Mouse (Mus musculus): ENCODE results near the gene Faf1. TPM values are rescaled to one million over a fixed set of nuclear protein-coding genes. Genes with fewer than 3 reads are reported as not detected.

Faf1 gene
- polyA plus RNA-seq, 1 experiment from 2014 or later = 20.8 TPM

- Histone ChIP-seq H3K4me1 (replicated peaks; ENCODE audit: control insufficient read depth, insufficient read depth) (no peaks in the 10 kb centered on the region), H3K9ac (ENCODE audit: low read length) (no peak overlapping the region), H3K36me3 (ENCODE audit: control insufficient read depth, insufficient read depth, low read length) (no peaks in the 10 kb centered on the region), H3K27me3 (ENCODE audit: control insufficient read depth, insufficient read depth, low read length) (no peaks in the 10 kb centered on the region), H3K27ac (replicated peaks) (no peak overlapping the region), H3K9me3 (ENCODE audit: control insufficient read depth, low read length) (no peaks in the 10 kb centered on the region), H3K4me3 (ENCODE audit: low read depth, low read length) (no peak overlapping the region), H3K4me2 (replicated peaks; ENCODE audit: low read depth) (no peak overlapping the region)
- TF ChIP-seq EP300 (optimal IDR thresholded peaks at IDR 0.05) = no peak
- TF ChIP-seq CTCF (IDR thresholded peaks at IDR 0.05; ENCODE audit: low read depth) = no peak
- WGBS = 92% methylated on average over 3 of the region's 3 CpGs
- no peak for ATAC-seq (ENCODE audit: low FRiP score, low TSS enrichment)
- DNase-seq (ENCODE audit: low spot score) = no peak
Measured at GRCm38 (mm10) chr4:109760501-109760900, 84.1 kb downstream of the Faf1 start.

GRCm38 (mm10) chr4:109762768-109763501, 86.5 kb downstream of the Faf1 start:
- WGBS = 70% methylated on average over 7 of the region's 7 CpGs
- no peak for ATAC-seq (ENCODE audit: low FRiP score, low TSS enrichment)

GRCm38 (mm10) chr4:109769071-109769470, 92.7 kb downstream of the Faf1 start:
- WGBS = 65% methylated on average over 1 of the region's 1 CpGs
- no peak for DNase-seq (ENCODE audit: low spot score)
- Histone ChIP-seq H3K27me3 (ENCODE audit: control insufficient read depth, insufficient read depth, low read length) (no peaks in the 10 kb centered on the region), H3K27ac (replicated peaks) (no peak overlapping the region), H3K9ac (ENCODE audit: low read length) (no peak overlapping the region), H3K4me2 (replicated peaks; ENCODE audit: low read depth) (no peak overlapping the region), H3K36me3 (ENCODE audit: control insufficient read depth, insufficient read depth, low read length) (no peaks in the 10 kb centered on the region), H3K9me3 (ENCODE audit: control insufficient read depth, low read length) (no peaks in the 10 kb centered on the region), H3K4me3 (ENCODE audit: low read depth, low read length) (no peak overlapping the region), H3K4me1 (replicated peaks; ENCODE audit: control insufficient read depth, insufficient read depth) (no peaks in the 10 kb centered on the region)
- no peak for TF ChIP-seq CTCF (IDR thresholded peaks at IDR 0.05; ENCODE audit: low read depth)
- no peak for ATAC-seq (ENCODE audit: low FRiP score, low TSS enrichment)

More at GRCm38 (mm10) chr4:109762768-109763501, 86.5 kb downstream of the Faf1 start:
- DNase-seq (ENCODE audit: low spot score) = no peak
- Histone ChIP-seq H3K4me2 (replicated peaks; ENCODE audit: low read depth) (no peak overlapping the region), H3K9ac (ENCODE audit: low read length) (no peak overlapping the region), H3K27ac (replicated peaks) (no peak overlapping the region), H3K27me3 (ENCODE audit: control insufficient read depth, insufficient read depth, low read length) (no peaks in the 10 kb centered on the region), H3K9me3 (ENCODE audit: control insufficient read depth, low read length) (no peaks in the 10 kb centered on the region), H3K4me3 (ENCODE audit: low read depth, low read length) (no peak overlapping the region), H3K36me3 (ENCODE audit: control insufficient read depth, insufficient read depth, low read length) (no peaks in the 10 kb centered on the region), H3K4me1 (replicated peaks; ENCODE audit: control insufficient read depth, insufficient read depth) (no peaks in the 10 kb centered on the region)
- TF ChIP-seq CTCF (IDR thresholded peaks at IDR 0.05; ENCODE audit: low read depth) = no peak
- no peak for TF ChIP-seq EP300 (optimal IDR thresholded peaks at IDR 0.05)

- Histone ChIP-seq H3K9me3 (ENCODE audit: control insufficient read depth, low read length) (no peaks in the 10 kb centered on the region), H3K4me2 (replicated peaks; ENCODE audit: low read depth) (no peak overlapping the region), H3K4me1 (replicated peaks; ENCODE audit: control insufficient read depth, insufficient read depth) (no peaks in the 10 kb centered on the region), H3K4me3 (ENCODE audit: low read depth, low read length) (no peak overlapping the region), H3K36me3 (ENCODE audit: control insufficient read depth, insufficient read depth, low read length) (no peaks in the 10 kb centered on the region), H3K27me3 (ENCODE audit: control insufficient read depth, insufficient read depth, low read length) (no peaks in the 10 kb centered on the region), H3K9ac (ENCODE audit: low read length) (no peak overlapping the region), H3K27ac (replicated peaks) (no peak overlapping the region)
- ATAC-seq (ENCODE audit: low FRiP score, low TSS enrichment) (no peak), DNase-seq (ENCODE audit: low spot score) (no peak)
- TF ChIP-seq CTCF (IDR thresholded peaks at IDR 0.05; ENCODE audit: low read depth) (no peak), EP300 (optimal IDR thresholded peaks at IDR 0.05) (no peak)
- 90% methylated on average over 4 of the region's 4 CpGs for WGBS
Measured at GRCm38 (mm10) chr4:109782577-109783114, 106.3 kb downstream of the Faf1 start.

GRCm38 (mm10) chr4:109789347-109790001, 113.1 kb downstream of the Faf1 start:
- Histone ChIP-seq H3K27me3 (ENCODE audit: control insufficient read depth, insufficient read depth, low read length) (no peaks in the 10 kb centered on the region), H3K9ac (ENCODE audit: low read length) (no peak overlapping the region), H3K36me3 (ENCODE audit: control insufficient read depth, insufficient read depth, low read length) (no peaks in the 10 kb centered on the region), H3K9me3 (ENCODE audit: control insufficient read depth, low read length) (no peaks in the 10 kb centered on the region), H3K4me2 (replicated peaks; ENCODE audit: low read depth) (no peak overlapping the region), H3K4me1 (replicated peaks; ENCODE audit: control insufficient read depth, insufficient read depth) (no peaks in the 10 kb centered on the region), H3K27ac (replicated peaks) (no peak overlapping the region), H3K4me3 (ENCODE audit: low read depth, low read length) (no peak overlapping the region)
- DNase-seq (ENCODE audit: low spot score) (no peak), ATAC-seq (ENCODE audit: low FRiP score, low TSS enrichment) (no peak)
- WGBS = 74% methylated on average over 4 of the region's 4 CpGs
- TF ChIP-seq CTCF (IDR thresholded peaks at IDR 0.05; ENCODE audit: low read depth) = no peak
- TF ChIP-seq EP300 (optimal IDR thresholded peaks at IDR 0.05) = no peak

GRCm38 (mm10) chr4:109792331-109792730, 115.9 kb downstream of the Faf1 start:
- H3K9me3 ChIP-seq (ENCODE audit: control insufficient read depth, low read length) = no peaks in the 10 kb centered on the region
- no peaks in the 10 kb centered on the region for H3K36me3 ChIP-seq (ENCODE audit: control insufficient read depth, insufficient read depth, low read length)
- no peaks in the 10 kb centered on the region for H3K27me3 ChIP-seq (ENCODE audit: control insufficient read depth, insufficient read depth, low read length)
- no peak overlapping the region for H3K4me3 ChIP-seq (ENCODE audit: low read depth, low read length)
- TF ChIP-seq CTCF (IDR thresholded peaks at IDR 0.05; ENCODE audit: low read depth) (no peak), EP300 (optimal IDR thresholded peaks at IDR 0.05) (no peak)
- WGBS = 41% methylated on average over 2 of the region's 2 CpGs
- no peak overlapping the region for H3K9ac ChIP-seq (ENCODE audit: low read length)
- DNase-seq (ENCODE audit: low spot score) = no peak
- H3K4me2 ChIP-seq (replicated peaks; ENCODE audit: low read depth) = no peak overlapping the region
- ATAC-seq (ENCODE audit: low FRiP score, low TSS enrichment) = no peak
- H3K4me1 ChIP-seq (replicated peaks; ENCODE audit: control insufficient read depth, insufficient read depth) = no peaks in the 10 kb centered on the region
- H3K27ac ChIP-seq (replicated peaks) = no peak overlapping the region
